Mouse (Mus musculus): Measurements from ENCODE around the gene Plekhm3. TPM values are rescaled to one million over a fixed set of nuclear protein-coding genes. Genes with fewer than 3 reads are reported as not detected.

Plekhm3 gene
- polyA plus RNA-seq, 1 experiment from 2014 or later = 6.5 TPM

- Histone ChIP-seq H3K4me1 (replicated peaks; ENCODE audit: control insufficient read depth, insufficient read depth, low read length) (no peaks in the 10 kb centered on the region), H3K4me2 (ENCODE audit: low read depth, low read length, severe bottlenecking) (no peak overlapping the region), H3K9me3 (ENCODE audit: control insufficient read depth, low read length) (no peaks in the 10 kb centered on the region), H3K27me3 (ENCODE audit: control insufficient read depth, insufficient read depth, low read length) (no peaks in the 10 kb centered on the region), H3K9ac (ENCODE audit: low read length) (no peak overlapping the region), H3K27ac (ENCODE audit: low read depth, low read length) (no peak overlapping the region), H3K36me3 (ENCODE audit: control insufficient read depth, insufficient read depth, low read length) (no peaks in the 10 kb centered on the region), H3K4me3 (ENCODE audit: low read depth, low read length) (no peak overlapping the region)
- WGBS = 83% methylated on average over 2 of the region's 2 CpGs
- no peak for DNase-seq (ENCODE audit: low spot score)
- ATAC-seq (replicated peaks; ENCODE audit: low FRiP score) = no peak
These were observed 59.1 kb downstream of the Plekhm3 start for GRCm38 (mm10) chr1:64897485-64897884.

- Histone ChIP-seq H3K9ac (ENCODE audit: low read length) (no peak overlapping the region), H3K36me3 (ENCODE audit: control insufficient read depth, insufficient read depth, low read length) (no peaks in the 10 kb centered on the region), H3K9me3 (ENCODE audit: control insufficient read depth, low read length) (no peaks in the 10 kb centered on the region), H3K4me1 (replicated peaks; ENCODE audit: control insufficient read depth, insufficient read depth, low read length) (no peaks in the 10 kb centered on the region), H3K27ac (ENCODE audit: low read depth, low read length) (no peak overlapping the region), H3K27me3 (ENCODE audit: control insufficient read depth, insufficient read depth, low read length) (no peaks in the 10 kb centered on the region), H3K4me2 (ENCODE audit: low read depth, low read length, severe bottlenecking) (no peak overlapping the region), H3K4me3 (ENCODE audit: low read depth, low read length) (no peak overlapping the region)
- WGBS = 88% methylated on average over 7 of the region's 7 CpGs
- no peak for DNase-seq (ENCODE audit: low spot score)
- ATAC-seq (replicated peaks; ENCODE audit: low FRiP score) = no peak
These were observed 62.8 kb downstream of the Plekhm3 start for GRCm38 (mm10) chr1:64893806-64894205.

- Histone ChIP-seq H3K27me3 (ENCODE audit: control insufficient read depth, insufficient read depth, low read length) (no peaks in the 10 kb centered on the region), H3K9ac (ENCODE audit: low read length) (no peak overlapping the region), H3K4me3 (ENCODE audit: low read depth, low read length) (no peak overlapping the region), H3K27ac (ENCODE audit: low read depth, low read length) (no peak overlapping the region), H3K9me3 (ENCODE audit: control insufficient read depth, low read length) (no peaks in the 10 kb centered on the region), H3K36me3 (ENCODE audit: control insufficient read depth, insufficient read depth, low read length) (no peaks in the 10 kb centered on the region), H3K4me2 (ENCODE audit: low read depth, low read length, severe bottlenecking) (no peak overlapping the region), H3K4me1 (replicated peaks; ENCODE audit: control insufficient read depth, insufficient read depth, low read length) (no peaks in the 10 kb centered on the region)
- DNase-seq (ENCODE audit: low spot score) (no peak), ATAC-seq (replicated peaks; ENCODE audit: low FRiP score) (no peak)
- WGBS = 41% methylated on average over 4 of the region's 4 CpGs
These were observed 65.3 kb downstream of the Plekhm3 start for GRCm38 (mm10) chr1:64891332-64891731.

- H3K9ac ChIP-seq (ENCODE audit: low read length) = no peak overlapping the region
- no peaks in the 10 kb centered on the region for H3K27me3 ChIP-seq (ENCODE audit: control insufficient read depth, insufficient read depth, low read length)
- ATAC-seq (replicated peaks; ENCODE audit: low FRiP score) (no peak), DNase-seq (ENCODE audit: low spot score) (no peak)
- 90% methylated on average over 2 of the region's 2 CpGs for WGBS
- no peaks in the 10 kb centered on the region for H3K9me3 ChIP-seq (ENCODE audit: control insufficient read depth, low read length)
- no peak overlapping the region for H3K27ac ChIP-seq (ENCODE audit: low read depth, low read length)
- H3K4me3 ChIP-seq (ENCODE audit: low read depth, low read length) = no peak overlapping the region
- no peaks in the 10 kb centered on the region for H3K36me3 ChIP-seq (ENCODE audit: control insufficient read depth, insufficient read depth, low read length)
- no peak overlapping the region for H3K4me2 ChIP-seq (ENCODE audit: low read depth, low read length, severe bottlenecking)
- 0 out of 2 replicates have a peak, but pooled peaks cover 2% of the 10 kb centered on the region for H3K4me1 ChIP-seq (replicated peaks; ENCODE audit: control insufficient read depth, insufficient read depth, low read length)
These were observed 69.0 kb downstream of the Plekhm3 start for GRCm38 (mm10) chr1:64887502-64888203.

- no peak overlapping the region for H3K4me3 ChIP-seq (ENCODE audit: low read depth, low read length)
- H3K9ac ChIP-seq (ENCODE audit: low read length) = no peak overlapping the region
- H3K4me2 ChIP-seq (ENCODE audit: low read depth, low read length, severe bottlenecking) = no peak overlapping the region
- H3K36me3 ChIP-seq (ENCODE audit: control insufficient read depth, insufficient read depth, low read length) = no peaks in the 10 kb centered on the region
- 0 out of 2 replicates have a peak, but pooled peaks cover 2% of the 10 kb centered on the region for H3K4me1 ChIP-seq (replicated peaks; ENCODE audit: control insufficient read depth, insufficient read depth, low read length)
- WGBS = 91% methylated on average over 6 of the region's 6 CpGs
- H3K9me3 ChIP-seq (ENCODE audit: control insufficient read depth, low read length) = no peaks in the 10 kb centered on the region
- H3K27ac ChIP-seq (ENCODE audit: low read depth, low read length) = no peak overlapping the region
- H3K27me3 ChIP-seq (ENCODE audit: control insufficient read depth, insufficient read depth, low read length) = no peaks in the 10 kb centered on the region
- no peak for ATAC-seq (replicated peaks; ENCODE audit: low FRiP score)
- no peak for DNase-seq (ENCODE audit: low spot score)
These were observed 69.9 kb downstream of the Plekhm3 start for GRCm38 (mm10) chr1:64886718-64887117.

GRCm38 (mm10) chr1:64885328-64885727, 71.3 kb downstream of the Plekhm3 start:
- 61% methylated on average over 3 of the region's 3 CpGs for WGBS
- Histone ChIP-seq H3K4me1 (replicated peaks; ENCODE audit: control insufficient read depth, insufficient read depth, low read length) (0 out of 2 replicates have a peak, but pooled peaks cover 2% of the 10 kb centered on the region), H3K27ac (ENCODE audit: low read depth, low read length) (no peak overlapping the region), H3K4me2 (ENCODE audit: low read depth, low read length, severe bottlenecking) (no peak overlapping the region), H3K9ac (ENCODE audit: low read length) (no peak overlapping the region), H3K27me3 (ENCODE audit: control insufficient read depth, insufficient read depth, low read length) (no peaks in the 10 kb centered on the region), H3K36me3 (ENCODE audit: control insufficient read depth, insufficient read depth, low read length) (no peaks in the 10 kb centered on the region), H3K9me3 (ENCODE audit: control insufficient read depth, low read length) (no peaks in the 10 kb centered on the region), H3K4me3 (ENCODE audit: low read depth, low read length) (no peak overlapping the region)
- DNase-seq (ENCODE audit: low spot score) (no peak), ATAC-seq (replicated peaks; ENCODE audit: low FRiP score) (no peak)

GRCm38 (mm10) chr1:64884007-64884406, 72.6 kb downstream of the Plekhm3 start:
- Histone ChIP-seq H3K4me1 (replicated peaks; ENCODE audit: control insufficient read depth, insufficient read depth, low read length) (0 out of 2 replicates have a peak, but pooled peaks cover 2% of the 10 kb centered on the region), H3K36me3 (ENCODE audit: control insufficient read depth, insufficient read depth, low read length) (no peaks in the 10 kb centered on the region), H3K27me3 (ENCODE audit: control insufficient read depth, insufficient read depth, low read length) (no peaks in the 10 kb centered on the region), H3K4me2 (ENCODE audit: low read depth, low read length, severe bottlenecking) (no peak overlapping the region), H3K27ac (ENCODE audit: low read depth, low read length) (no peak overlapping the region), H3K9ac (ENCODE audit: low read length) (no peak overlapping the region), H3K4me3 (ENCODE audit: low read depth, low read length) (no peak overlapping the region), H3K9me3 (ENCODE audit: control insufficient read depth, low read length) (no peaks in the 10 kb centered on the region)
- DNase-seq (ENCODE audit: low spot score) (no peak), ATAC-seq (replicated peaks; ENCODE audit: low FRiP score) (no peak)
- WGBS = 40% methylated on average over 6 of the region's 6 CpGs

GRCm38 (mm10) chr1:64880613-64881012, 76.0 kb downstream of the Plekhm3 start:
- no peak overlapping the region for H3K9ac ChIP-seq (ENCODE audit: low read length)
- no peak for DNase-seq (ENCODE audit: low spot score)
- WGBS = 84% methylated on average over 3 of the region's 3 CpGs

GRCm38 (mm10) chr1:64878795-64879240, 77.8 kb downstream of the Plekhm3 start:
- H3K9ac ChIP-seq (ENCODE audit: low read length) = no peak overlapping the region
- H3K27me3 ChIP-seq (ENCODE audit: control insufficient read depth, insufficient read depth, low read length) = no peaks in the 10 kb centered on the region
- DNase-seq (ENCODE audit: low spot score) (no peak), ATAC-seq (replicated peaks; ENCODE audit: low FRiP score) (no peak)
- H3K4me3 ChIP-seq (ENCODE audit: low read depth, low read length) = no peak overlapping the region
- H3K27ac ChIP-seq (ENCODE audit: low read depth, low read length) = no peak overlapping the region
- 80% methylated on average over 12 of the region's 12 CpGs for WGBS
- no peaks in the 10 kb centered on the region for H3K9me3 ChIP-seq (ENCODE audit: control insufficient read depth, low read length)
- H3K36me3 ChIP-seq (ENCODE audit: control insufficient read depth, insufficient read depth, low read length) = no peaks in the 10 kb centered on the region
- H3K4me1 ChIP-seq (replicated peaks; ENCODE audit: control insufficient read depth, insufficient read depth, low read length) = no peaks in the 10 kb centered on the region
- no peak overlapping the region for H3K4me2 ChIP-seq (ENCODE audit: low read depth, low read length, severe bottlenecking)

More at GRCm38 (mm10) chr1:64880613-64881012, 76.0 kb downstream of the Plekhm3 start:
- no peak for ATAC-seq (replicated peaks; ENCODE audit: low FRiP score)
- Histone ChIP-seq H3K36me3 (ENCODE audit: control insufficient read depth, insufficient read depth, low read length) (no peaks in the 10 kb centered on the region), H3K4me1 (replicated peaks; ENCODE audit: control insufficient read depth, insufficient read depth, low read length) (0 out of 2 replicates have a peak, but pooled peaks cover 2% of the 10 kb centered on the region), H3K27ac (ENCODE audit: low read depth, low read length) (no peak overlapping the region), H3K4me2 (ENCODE audit: low read depth, low read length, severe bottlenecking) (no peak overlapping the region), H3K9me3 (ENCODE audit: control insufficient read depth, low read length) (no peaks in the 10 kb centered on the region), H3K27me3 (ENCODE audit: control insufficient read depth, insufficient read depth, low read length) (no peaks in the 10 kb centered on the region), H3K4me3 (ENCODE audit: low read depth, low read length) (no peak overlapping the region)

All from forebrain, embryonic 11.5 days (tissue).